Mouse (Mus musculus) B cell, adult 62 days (primary cell): Measurements from ENCODE around the gene Mark4. TPM values are rescaled to one million over a fixed set of nuclear protein-coding genes. Genes with fewer than 3 reads are reported as not detected.

ENCODE experiments used
- total RNA-seq: library from RNA; stranded (reverse); gene quantifications from 4 replicates; pipeline ENCODE4 v1.2.4, GENCODE M21; 2023

Mark4 gene
- total RNA-seq: 26.4 to 33.1 TPM (median 28.6 TPM) in 4 replicates

DNA sequence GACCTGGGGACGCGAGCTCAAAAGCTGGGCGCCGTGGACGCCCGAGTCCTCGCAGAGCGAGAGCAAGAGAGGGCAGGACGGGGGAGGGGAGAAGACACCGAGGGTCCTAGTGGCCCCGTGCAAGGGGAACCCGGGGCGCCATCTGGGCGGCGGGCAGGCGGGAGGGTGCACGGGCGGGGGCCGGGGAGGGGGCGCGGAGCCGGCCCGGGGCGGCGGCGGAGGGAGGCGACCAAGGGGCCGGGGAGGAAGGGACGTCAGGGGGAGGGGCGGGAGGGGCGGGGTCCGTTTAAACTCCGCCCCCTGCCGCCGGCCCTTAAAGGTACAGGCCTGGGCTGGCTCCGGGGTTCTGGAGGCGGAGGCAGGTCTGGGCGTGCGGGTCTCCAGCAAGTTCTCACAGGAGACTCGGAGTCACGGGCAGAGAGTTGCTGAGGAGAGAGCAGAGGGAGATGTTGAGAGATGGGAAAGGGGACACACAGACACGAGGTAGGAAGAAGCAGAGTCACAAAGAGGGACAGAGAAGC lies at the start of gene Mark4:
Gene Mark4 (minus strand): TSS at position 231 of the 521 bp plus-strand sequence.

DNA sequence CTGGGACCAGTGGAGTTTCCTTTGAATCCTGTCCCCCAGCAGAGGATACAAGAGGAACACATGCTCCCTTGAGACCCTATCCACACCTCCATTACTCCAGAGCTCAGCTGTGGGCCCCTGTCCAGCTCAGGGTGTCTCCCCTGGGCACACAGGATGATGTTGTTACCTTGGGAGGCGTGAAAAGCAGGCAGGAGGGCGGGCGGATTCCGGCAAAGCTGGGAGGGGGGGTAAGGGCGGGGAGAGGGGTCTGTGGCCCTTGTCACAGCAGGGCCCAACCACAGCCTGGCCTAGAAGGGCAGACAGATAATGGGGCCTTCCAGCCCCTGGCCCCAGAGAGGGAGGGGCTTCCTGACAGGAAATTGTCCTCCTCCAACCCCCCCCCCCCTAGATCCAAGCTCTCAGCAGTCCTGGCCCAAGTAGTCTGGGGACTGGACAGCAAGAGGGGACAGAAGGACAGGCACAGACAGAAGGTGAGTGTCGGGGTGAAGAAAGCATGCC lies 4.3 kb upstream of the Mark4 start, which contains the start of gene Exoc3l2:
Gene Exoc3l2 (plus strand): TSS at position 448 of the 498 bp plus-strand sequence.

DNA sequence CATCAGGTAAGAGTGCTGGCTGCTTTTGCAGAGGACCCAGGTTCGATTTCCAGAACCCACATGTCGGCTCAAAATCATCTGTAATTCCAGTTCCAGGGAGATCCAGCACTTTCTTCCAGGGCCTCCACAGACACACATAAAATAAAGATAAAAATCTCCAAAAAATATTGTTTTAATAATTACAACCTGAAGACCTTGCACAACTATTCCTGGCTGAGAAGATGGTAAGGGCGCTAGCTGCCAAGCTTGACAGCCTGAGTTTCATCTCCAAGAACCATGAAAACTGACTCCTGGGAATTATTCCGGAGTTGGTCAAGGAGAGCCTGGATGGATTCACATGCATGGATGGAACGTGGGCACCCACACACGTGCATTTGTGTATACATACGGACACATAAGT lies 54.1 kb downstream of the Mark4 start, which contains the start of gene Ckm:
Gene Ckm (plus strand): TSS at position 301 of the 400 bp plus-strand sequence.

DNA sequence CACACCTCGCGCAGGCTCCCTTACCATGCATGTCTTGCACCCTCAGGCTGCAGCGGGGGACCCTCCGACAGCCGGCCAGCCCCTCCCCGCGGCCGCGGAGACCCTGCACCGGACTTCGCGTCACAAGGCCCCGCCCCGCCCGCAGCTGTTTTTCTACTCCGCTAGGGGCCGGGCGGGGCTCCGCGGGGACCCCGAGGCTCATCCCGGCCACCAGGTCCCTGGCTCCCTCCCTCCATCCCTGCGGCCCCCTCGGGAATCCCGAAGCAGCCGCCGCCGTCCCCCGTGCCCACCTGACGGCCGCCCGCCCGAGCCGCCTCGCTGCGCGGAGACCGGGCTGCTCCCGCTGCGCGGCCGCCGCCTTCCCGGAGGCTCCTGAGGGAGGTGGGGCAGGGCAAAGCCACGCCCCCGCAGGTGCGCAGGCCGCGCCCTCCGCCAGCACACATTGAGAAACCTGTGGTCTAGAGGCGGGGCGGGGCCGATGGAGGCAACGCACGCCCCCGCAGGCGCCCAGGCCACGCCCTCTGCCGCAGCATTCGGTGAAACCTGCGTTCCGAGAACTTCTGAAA lies 54.8 kb downstream of the Mark4 start, which contains the start of gene Klc3:
Gene Klc3 (minus strand): TSS at position 374 of the 566 bp plus-strand sequence.

DNA sequence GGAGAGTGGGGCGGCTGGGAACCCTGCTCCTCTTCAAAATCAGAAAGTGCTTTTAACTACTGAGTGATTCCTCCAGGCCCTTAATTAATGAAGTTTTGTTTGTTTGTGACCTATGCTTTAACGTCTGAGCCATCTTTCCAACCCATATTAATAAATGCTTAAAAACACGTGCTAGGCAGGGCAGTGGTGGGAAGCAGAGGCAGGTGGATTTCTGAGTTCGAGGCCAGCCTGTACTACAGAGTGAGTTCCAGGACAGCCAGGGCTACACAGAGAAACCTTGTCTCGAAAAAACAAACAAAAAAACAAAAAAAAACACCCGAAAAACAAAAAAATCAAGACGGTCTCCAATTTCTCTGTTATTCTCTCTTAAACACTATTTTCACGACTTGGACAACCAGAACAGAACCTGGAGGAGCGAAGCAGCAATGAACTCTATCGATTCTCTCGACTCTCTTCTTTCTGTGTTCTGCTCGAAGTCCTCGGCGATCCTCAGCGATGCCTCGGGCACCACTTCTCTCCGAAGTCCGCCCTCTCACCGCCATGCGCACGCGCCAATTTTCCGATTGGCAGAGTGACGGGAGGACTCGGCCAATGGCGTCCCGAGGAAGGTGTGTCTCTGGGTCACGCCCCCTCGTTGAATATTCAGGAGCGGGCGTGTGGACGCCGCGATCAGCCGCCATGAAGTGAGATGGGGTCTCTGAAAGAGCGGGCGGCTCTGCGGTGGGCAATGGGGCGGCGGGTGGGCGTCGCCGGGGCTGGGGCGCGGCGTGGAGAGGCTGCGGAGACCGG lies 77.0 kb downstream of the Mark4 start, which contains the start of gene Ercc2:
Gene Ercc2 (plus strand): TSS at position 634 of the 789 bp plus-strand sequence.

Other genes with a start within 250 kb of the Mark4 start
- gene Gpr4, start 246.3 kb downstream of the Mark4 start, total RNA-seq: not detected in 4 replicates
- 52.4 to 62.7 TPM (median 54.4 TPM) in 4 replicates for gene Opa3, start 230.5 kb downstream of the Mark4 start, total RNA-seq
- gene Vasp, start 187.0 kb downstream of the Mark4 start, total RNA-seq: 346 to 371 TPM (median 369 TPM) in 4 replicates
- not detected in 4 replicates for gene Ppm1n, start 178.8 kb downstream of the Mark4 start, total RNA-seq
- gene Rtn2, start 176.2 kb downstream of the Mark4 start, total RNA-seq: 0.15 to 0.27 TPM in 2 of 4 replicates, not detected in the others
- 2,427 to 3,505 TPM (median 2,938 TPM) in 4 replicates for gene Fosb, start 148.8 kb downstream of the Mark4 start, total RNA-seq
- gene Ercc1, start 114.0 kb downstream of the Mark4 start, total RNA-seq: 59.1 to 71.4 TPM (median 68.3 TPM) in 4 replicates
- gene Cd3eap, start 99.3 kb downstream of the Mark4 start, total RNA-seq: 4.3 to 7.0 TPM (median 5.9 TPM) in 4 replicates
- 0.63 to 2.7 TPM (median 1.5 TPM) in 4 replicates for gene Ppp1r13l, start 99.1 kb downstream of the Mark4 start, total RNA-seq
- 68.9 to 74.8 TPM (median 72.8 TPM) in 4 replicates for gene Ercc2, start 76.8 kb downstream of the Mark4 start, total RNA-seq
- gene Klc3, start 54.7 kb downstream of the Mark4 start, total RNA-seq: 0.60 to 1.2 TPM (median 0.86 TPM) in 4 replicates
- 0.97 TPM in 1 of 4 replicates, not detected in the others for gene Ckm, start 54.0 kb downstream of the Mark4 start, total RNA-seq
- gene Exoc3l2, start 4.5 kb upstream of the Mark4 start, total RNA-seq: not detected in 4 replicates
- gene Bloc1s3, start 49.5 kb upstream of the Mark4 start, total RNA-seq: 3.1 to 5.3 TPM (median 4.6 TPM) in 4 replicates
- gene Trappc6a, start 49.6 kb upstream of the Mark4 start, total RNA-seq: 27.9 to 35.9 TPM (median 30.9 TPM) in 4 replicates
- 0.31 to 0.78 TPM (median 0.53 TPM) in 4 replicates for gene Nkpd1, start 59.0 kb upstream of the Mark4 start, total RNA-seq
- gene Ppp1r37, start 104.3 kb upstream of the Mark4 start, total RNA-seq: 55.1 to 64.0 TPM (median 60.2 TPM) in 4 replicates
- 9.7 to 13.7 TPM (median 12.6 TPM) in 4 replicates for gene Zfp296, start 118.5 kb upstream of the Mark4 start, total RNA-seq
- gene Gemin7, start 118.8 kb upstream of the Mark4 start, total RNA-seq: 72.4 to 80.4 TPM (median 77.1 TPM) in 4 replicates
- 94.5 to 107 TPM (median 98.1 TPM) in 4 replicates for gene Clasrp, start 145.7 kb upstream of the Mark4 start, total RNA-seq
- 113 to 122 TPM (median 116 TPM) in 4 replicates for gene Relb, start 170.6 kb upstream of the Mark4 start, total RNA-seq
- gene Clptm1, start 206.2 kb upstream of the Mark4 start, total RNA-seq: 64.7 to 85.0 TPM (median 67.9 TPM) in 4 replicates
- not detected in 4 replicates for gene Apoc2, start 219.1 kb upstream of the Mark4 start, total RNA-seq
- gene Gm44805, start 222.6 kb upstream of the Mark4 start, total RNA-seq: not detected in 4 replicates
- not detected in 4 replicates for gene Apoc4, start 222.7 kb upstream of the Mark4 start, total RNA-seq
- gene Apoc1, start 233.8 kb upstream of the Mark4 start, total RNA-seq: not detected in 4 replicates
- 69.0 to 80.2 TPM (median 73.6 TPM) in 4 replicates for gene Apoe, start 240.4 kb upstream of the Mark4 start, total RNA-seq